ENCODE assay signal across 8 mouse cellular contexts in genomic region chr6:48642764-48643292, GRCm38 (mm10). TPM values are rescaled to one million over a fixed set of nuclear protein-coding genes. Genes with fewer than 3 reads are reported as not detected.
DNase-seq lines count a peak whose midpoint lies in the region; ATAC-seq and TF ChIP-seq lines count a peak whose summit lies in the region.

No protein-coding gene starts in this region.

- DNase-seq in cerebellum, adult 11-12 months, result no peak
- DNase-seq in liver, adult 2 months (ENCODE audit: extremely low read depth, low read depth, low spot score), result peak; percentile 72
- no peak for DNase-seq in liver, embryonic 11.5 days (ENCODE audit: low spot score)
- DNase-seq in c-Kit-positive CD71-positive TER-119-positive erythroid progenitor cells, embryonic 14.5 days (ENCODE audit: low spot score), result peak; percentile 29
- peak; percentile 68 for DNase-seq in hindlimb bud, embryonic 11.5 days (ENCODE audit: extremely low spot score, low read depth, low spot score)
- no peak for DNase-seq in frontal cortex, postnatal 36 days (ENCODE audit: low spot score in 2 of 2)

- H3K4me3 ChIP-seq in liver, adult 2 months (ENCODE audit: insufficient read depth, low read depth, low read length), result no peak overlapping the region
- H3K4me3 ChIP-seq in liver, embryonic 11.5 days (ENCODE audit: low read depth, low read length), result no peak overlapping the region
- H3K4me3 ChIP-seq in neural tube, embryonic 15.5 days (replicated peaks), result no peak overlapping the region

- WGBS in liver, adult 2 months, result 25% methylated on average over 4 of the region's 4 CpGs
- 23% methylated on average over 4 of the region's 4 CpGs for WGBS in liver, embryonic 11.5 days
- 23% methylated on average over 4 of the region's 4 CpGs for WGBS in neural tube, embryonic 15.5 days

- H3K27me3 ChIP-seq in liver, adult 2 months (ENCODE audit: control insufficient read depth, insufficient read depth, low read length), result no peaks in the 10 kb centered on the region
- no peaks in the 10 kb centered on the region for H3K27me3 ChIP-seq in liver, embryonic 11.5 days (replicated peaks; ENCODE audit: control insufficient read depth, insufficient read depth, low read length)
- H3K27me3 ChIP-seq in neural tube, embryonic 15.5 days (replicated peaks), result no peaks in the 10 kb centered on the region

- no peak for TF ChIP-seq POLR2A in liver, adult 2 months (IDR thresholded peaks at IDR 0.05; ENCODE audit: extremely low read depth, insufficient read depth, low read length)

- no peaks in the 10 kb centered on the region for H3K36me3 ChIP-seq in liver, adult 2 months (ENCODE audit: control insufficient read depth, insufficient read depth, low read length)
- H3K36me3 ChIP-seq in liver, embryonic 11.5 days (ENCODE audit: control insufficient read depth, insufficient read depth, low read length), result no peaks in the 10 kb centered on the region
- H3K36me3 ChIP-seq in neural tube, embryonic 15.5 days, result no peaks in the 10 kb centered on the region

- H3K4me1 ChIP-seq in liver, adult 2 months (ENCODE audit: control insufficient read depth, insufficient read depth, low read length), result no peaks in the 10 kb centered on the region; the same call in 1 of the 2 replicates
- H3K4me1 ChIP-seq in liver, embryonic 11.5 days (replicated peaks; ENCODE audit: control insufficient read depth, insufficient read depth, low read length), result 0 out of 2 replicates have a peak, but pooled peaks cover 4% of the 10 kb centered on the region
- no peaks in the 10 kb centered on the region for H3K4me1 ChIP-seq in neural tube, embryonic 15.5 days

- H3K9ac ChIP-seq in liver, adult 2 months (ENCODE audit: low read depth, low read length), result no peak overlapping the region
- no peak overlapping the region for H3K9ac ChIP-seq in liver, embryonic 11.5 days (ENCODE audit: low read depth, low read length)
- H3K9ac ChIP-seq in neural tube, embryonic 15.5 days (replicated peaks), result no peak overlapping the region

- peak; percentile 41 for TF ChIP-seq CTCF in liver, adult 2 months (IDR thresholded peaks at IDR 0.05; ENCODE audit: low read depth, low read length)

- peak; percentile 70 for ATAC-seq in cerebellum, adult (ENCODE audit: insufficient number of reproducible peaks, low FRiP score, low TSS enrichment)
- ATAC-seq in liver, embryonic 11.5 days (replicated peaks; ENCODE audit: low FRiP score), result no peak
- ATAC-seq in neural tube, embryonic 15.5 days (ENCODE audit: low FRiP score), result peak; percentile 65; the same call in 1 of the 2 replicates

- no peak overlapping the region for H3K4me2 ChIP-seq in liver, embryonic 11.5 days
- H3K4me2 ChIP-seq in neural tube, embryonic 15.5 days, result no peak overlapping the region

- no peak overlapping the region for H3K27ac ChIP-seq in liver, adult 2 months (replicated peaks; ENCODE audit: insufficient read depth, low read depth, low read length)
- H3K27ac ChIP-seq in liver, embryonic 11.5 days (ENCODE audit: low read depth, low read length), result no peak overlapping the region
- H3K27ac ChIP-seq in neural tube, embryonic 15.5 days (replicated peaks), result no peak overlapping the region

- H3K9me3 ChIP-seq in liver, embryonic 11.5 days (ENCODE audit: control insufficient read depth, low read length), result no peaks in the 10 kb centered on the region
- H3K9me3 ChIP-seq in neural tube, embryonic 15.5 days (replicated peaks), result no peaks in the 10 kb centered on the region

- H3K79me2 ChIP-seq in liver, adult 2 months (ENCODE audit: control insufficient read depth, insufficient read depth, low read length), result no peaks in the 10 kb centered on the region

RNA-seq across cellular contexts. Expression of gene Gimap8, which starts 4.2 kb away (rescaled TPM):
- 6.1 and 6.4 TPM in 2 replicates for total RNA-seq in liver, adult 2 months (2014; rRNA removed)
- polyA plus RNA-seq in liver, adult 2 months (2012; rRNA removed), result 1.0 and 1.4 TPM in 2 replicates
- polyA plus RNA-seq in liver, embryonic 11.5 days (2014; fragmentation: Nextera tagmentation; extraction: Ambion mirVana), result 0.32 and 1.1 TPM in 2 replicates
- polyA plus RNA-seq in neural tube, embryonic 15.5 days (2015; fragmentation: Nextera tagmentation; extraction: Ambion mirVana), result 0.73 and 1.4 TPM in 2 replicates

RNA-seq across cellular contexts. Expression of gene AI854703, which starts 16.3 kb away (rescaled TPM):
- total RNA-seq in liver, adult 2 months (2014; rRNA removed), result under 0.01 TPM in 2 replicates
- polyA plus RNA-seq in liver, adult 2 months (2012; rRNA removed), result 0.06 and 0.10 TPM in 2 replicates
- 0.40 and 0.45 TPM in 2 replicates for polyA plus RNA-seq in liver, embryonic 11.5 days (2014; fragmentation: Nextera tagmentation; extraction: Ambion mirVana)
- 30.5 and 31.4 TPM in 2 replicates for polyA plus RNA-seq in neural tube, embryonic 15.5 days (2015; fragmentation: Nextera tagmentation; extraction: Ambion mirVana)

RNA-seq across cellular contexts. Expression of gene Gimap9, which starts 33.1 kb away (rescaled TPM):
- total RNA-seq in liver, adult 2 months (2014; rRNA removed), result 11.6 and 12.2 TPM in 2 replicates
- polyA plus RNA-seq in liver, adult 2 months (2012; rRNA removed), result 4.2 and 6.3 TPM in 2 replicates
- polyA plus RNA-seq in liver, embryonic 11.5 days (2014; fragmentation: Nextera tagmentation; extraction: Ambion mirVana), result 14.5 and 17.9 TPM in 2 replicates
- polyA plus RNA-seq in neural tube, embryonic 15.5 days (2015; fragmentation: Nextera tagmentation; extraction: Ambion mirVana), result 1.9 and 11.8 TPM in 2 replicates

RNA-seq across cellular contexts. Expression of gene Zfp775, which starts 41.0 kb away (rescaled TPM):
- 0.83 and 1.5 TPM in 2 replicates for total RNA-seq in liver, adult 2 months (2014; rRNA removed)
- 2.0 and 2.4 TPM in 2 replicates for polyA plus RNA-seq in liver, adult 2 months (2012; rRNA removed)
- 2.7 and 3.3 TPM in 2 replicates for polyA plus RNA-seq in liver, embryonic 11.5 days (2014; fragmentation: Nextera tagmentation; extraction: Ambion mirVana)
- polyA plus RNA-seq in neural tube, embryonic 15.5 days (2015; fragmentation: Nextera tagmentation; extraction: Ambion mirVana), result 12.8 and 13.0 TPM in 2 replicates

RNA-seq across cellular contexts. Expression of gene Gimap4, which starts 41.5 kb away (rescaled TPM):
- 11.9 and 15.1 TPM in 2 replicates for total RNA-seq in liver, adult 2 months (2014; rRNA removed)
- 3.9 and 5.5 TPM in 2 replicates for polyA plus RNA-seq in liver, adult 2 months (2012; rRNA removed)
- polyA plus RNA-seq in liver, embryonic 11.5 days (2014; fragmentation: Nextera tagmentation; extraction: Ambion mirVana), result 21.8 and 23.5 TPM in 2 replicates
- polyA plus RNA-seq in neural tube, embryonic 15.5 days (2015; fragmentation: Nextera tagmentation; extraction: Ambion mirVana), result 1.4 and 4.9 TPM in 2 replicates

Comparison
In these comparisons a context has a peak if more than half of its experiments do, and no peak if none do; other contexts are left out.
1. DNase-seq: peak in liver, adult 2 months (single experiment), c-Kit-positive CD71-positive TER-119-positive erythroid progenitor cells, embryonic 14.5 days (single experiment) and hindlimb bud, embryonic 11.5 days (single experiment); none in cerebellum, adult 11-12 months (single experiment), liver, embryonic 11.5 days (single experiment) and frontal cortex, postnatal 36 days (0 of 2).
2. RNA of gene AI854703, which starts 16.3 kb away (polyA plus RNA-seq): 30.5 to 31.4 TPM in neural tube, embryonic 15.5 days; 0.40 to 0.45 TPM in liver, embryonic 11.5 days and 0.06 to 0.10 TPM in liver, adult 2 months; every median in the first group is over 10 times any median in the second.